Mouse (Mus musculus): ENCODE results near the gene Klhl20.

GRCm38 (mm10) chr1:161156546-161156945, 25.2 kb upstream of the Klhl20 start:
- TF ChIP-seq CTCF (IDR thresholded peaks at IDR 0.05; ENCODE audit: insufficient read depth, low read depth, low read length) (no peak), POLR2A (IDR thresholded peaks at IDR 0.05; ENCODE audit: insufficient read depth, low read depth, low read length) (no peak)

Data from olfactory bulb, adult 2 months (tissue).